Mouse (Mus musculus) embryonic facial prominence, embryonic 10.5 days (tissue): ENCODE results near the gene Tmem212. TPM values are rescaled to one million over a fixed set of nuclear protein-coding genes. Genes with fewer than 3 reads are reported as not detected.
"Not testable (repeated sequence)": the region's sequence is repeated elsewhere in the genome, so short reads cannot be mapped to it uniquely, and the experiment has no call there.

Experiments used
- DNase-seq: peaks from one replicate; pipeline ENCODE4 v3.0.0-alpha.2; 2017; ENCODE audit warnings: low spot score
- H3K27ac ChIP-seq: fragments of 300-500 bp; sonication (generic); replicated peaks from 2 replicates; pipeline ENCODE4 v1.5.1; 2016; ENCODE audit warnings: mild to moderate bottlenecking
- H3K27me3 ChIP-seq: fragments of 300-500 bp; sonication (generic); replicated peaks from 2 replicates; pipeline ENCODE4 v1.6.1; 2016; ENCODE audit warnings: low read depth, mild to moderate bottlenecking; ENCODE audit not compliant: poor library complexity, severe bottlenecking
- H3K36me3 ChIP-seq: fragments of 300-500 bp; sonication (generic); replicated peaks from 2 replicates; pipeline ENCODE4 v1.6.1; 2016; ENCODE audit warnings: mild to moderate bottlenecking, moderate library complexity
- H3K4me1 ChIP-seq: fragments of 300-500 bp; sonication (generic); 2 replicates; pipeline ENCODE4 v1.6.1; 2016
- H3K4me3 ChIP-seq: fragments of 300-500 bp; sonication (generic); 2 replicates; pipeline ENCODE4 v1.5.1; 2016; ENCODE audit warnings: mild to moderate bottlenecking, moderate library complexity
- H3K9me3 ChIP-seq: fragments of 300-500 bp; sonication (generic); 2 replicates; pipeline ENCODE4 v1.6.1; 2016; ENCODE audit warnings: mild to moderate bottlenecking
- whole genome bisulfite sequencing: fragments of 180-500 bp; shearing (Covaris S2); methylation state at CpG from one replicate; pipeline ENCODE4 v1.1.7; 2016; 5-methylcytosine and 5-hydroxymethylcytosine counted together
- polyA plus RNA-seq: library from polyadenylated mRNA; unstranded; fragments of >200 nt; fragmentation: Nextera tagmentation; extraction: Ambion mirVana; gene quantifications from 2 replicates; pipeline ENCODE4 v1.2.1, GENCODE M21; 2016

Gene Tmem212
- not detected in 2 replicates for polyA plus RNA-seq

GRCm38 (mm10) chr3:27896318-27896892, at the start of gene Tmem212:
Gene Tmem212 (minus strand): TSS chr3:27896368.
- Histone ChIP-seq H3K9me3 (no peaks in the 10 kb centered on the region), H3K27ac (0 out of 2 replicates have a peak within 1 kb of the TSS, but pooled peaks have one; percentile 61), H3K36me3 (no peaks in the 10 kb centered on the region), H3K4me3 (no peak within 1 kb of the TSS), H3K4me1 (peaks cover 19% of the 10 kb centered on the region), H3K27me3 (no peaks in the 10 kb centered on the region)
- 56% methylated on average over 8 of the region's 8 CpGs for WGBS
- no peak for DNase-seq

- H3K9me3 ChIP-seq, H3K4me3 ChIP-seq, H3K36me3 ChIP-seq, H3K27me3 ChIP-seq, DNase-seq, H3K27ac ChIP-seq: not testable (repeated sequence)
- H3K4me1 ChIP-seq = peaks cover 12% of the 10 kb centered on the region
- 79% methylated on average over 2 of the region's 2 CpGs for WGBS
These were observed 49.2 kb upstream of the Tmem212 start for GRCm38 (mm10) chr3:27945397-27945796.

- Histone ChIP-seq H3K36me3 (no peaks in the 10 kb centered on the region), H3K4me3 (no peak overlapping the region), H3K27me3 (peaks cover 12% of the 10 kb centered on the region), H3K27ac (no peak overlapping the region), H3K9me3 (no peaks in the 10 kb centered on the region), H3K4me1 (peaks cover 16% of the 10 kb centered on the region)
- 88% methylated on average over 7 of the region's 7 CpGs for WGBS
- no peak for DNase-seq
These were observed 46.8 kb upstream of the Tmem212 start for GRCm38 (mm10) chr3:27942991-27943390.

- no peak overlapping the region for H3K27ac ChIP-seq
- H3K36me3 ChIP-seq = no peaks in the 10 kb centered on the region
- WGBS = 81% methylated on average over 3 of the region's 3 CpGs
- no peaks in the 10 kb centered on the region for H3K9me3 ChIP-seq
- peaks cover 21% of the 10 kb centered on the region for H3K4me1 ChIP-seq
- no peak for DNase-seq
- H3K27me3 ChIP-seq = peaks cover 26% of the 10 kb centered on the region
- no peak overlapping the region for H3K4me3 ChIP-seq
These were observed 45.5 kb upstream of the Tmem212 start for GRCm38 (mm10) chr3:27941634-27942033.

GRCm38 (mm10) chr3:27938381-27939323, 42.5 kb upstream of the Tmem212 start, which contains the start of gene Pld1:
Gene Pld1 (plus strand): TSS chr3:27938695.
- peak within 1 kb of the TSS; percentile 83 for H3K27ac ChIP-seq
- H3K4me3 ChIP-seq = peak within 1 kb of the TSS; percentile 79
- H3K36me3 ChIP-seq = no peaks in the 10 kb centered on the region
- no peaks in the 10 kb centered on the region for H3K9me3 ChIP-seq
- peaks cover 29% of the 10 kb centered on the region for H3K27me3 ChIP-seq
- peak; percentile 70 for DNase-seq
- WGBS = under 1% methylated on average over 68 of the region's 68 CpGs
- peaks cover 21% of the 10 kb centered on the region for H3K4me1 ChIP-seq

- no peaks in the 10 kb centered on the region for H3K36me3 ChIP-seq
- WGBS = 76% methylated on average over 13 of the region's 13 CpGs
- H3K9me3 ChIP-seq = no peaks in the 10 kb centered on the region
- peaks cover 21% of the 10 kb centered on the region for H3K4me1 ChIP-seq
- DNase-seq = no peak
- peak overlapping the region; percentile 79 for H3K4me3 ChIP-seq
- no peak overlapping the region for H3K27ac ChIP-seq
- H3K27me3 ChIP-seq = peaks cover 29% of the 10 kb centered on the region
These were observed 41.3 kb upstream of the Tmem212 start for GRCm38 (mm10) chr3:27937144-27938110.

- Histone ChIP-seq H3K4me1 (peaks cover 21% of the 10 kb centered on the region), H3K9me3 (no peaks in the 10 kb centered on the region), H3K4me3 (no peak overlapping the region), H3K36me3 (no peaks in the 10 kb centered on the region), H3K27ac (no peak overlapping the region), H3K27me3 (peaks cover 29% of the 10 kb centered on the region)
- no peak for DNase-seq
- WGBS = 78% methylated on average over 5 of the region's 5 CpGs
These were observed 40.6 kb upstream of the Tmem212 start for GRCm38 (mm10) chr3:27936731-27937130.

- Histone ChIP-seq H3K4me1 (peaks cover 21% of the 10 kb centered on the region), H3K9me3 (no peaks in the 10 kb centered on the region), H3K27ac (no peak overlapping the region), H3K36me3 (no peaks in the 10 kb centered on the region), H3K27me3 (peaks cover 29% of the 10 kb centered on the region), H3K4me3 (no peak overlapping the region)
- WGBS = 70% methylated on average over 3 of the region's 3 CpGs
- no peak for DNase-seq
These were observed 39.5 kb upstream of the Tmem212 start for GRCm38 (mm10) chr3:27935644-27936043.

- H3K27me3 ChIP-seq = peaks cover 10% of the 10 kb centered on the region; the same call in 1 of the 2 replicates
- H3K27ac ChIP-seq = no peak overlapping the region
- DNase-seq = no peak
- peaks cover 2% of the 10 kb centered on the region; the same call in 1 of the 2 replicates for H3K4me1 ChIP-seq
- H3K9me3 ChIP-seq = no peaks in the 10 kb centered on the region
- H3K4me3 ChIP-seq = no peak overlapping the region
- 90% methylated on average over 5 of the region's 5 CpGs for WGBS
- H3K36me3 ChIP-seq = no peaks in the 10 kb centered on the region
These were observed 36.2 kb upstream of the Tmem212 start for GRCm38 (mm10) chr3:27932391-27932790.

GRCm38 (mm10) chr3:27929219-27929618, 33.1 kb upstream of the Tmem212 start:
- no peak for DNase-seq
- Histone ChIP-seq H3K27ac (no peak overlapping the region), H3K9me3 (no peaks in the 10 kb centered on the region), H3K4me1 (no peaks in the 10 kb centered on the region), H3K4me3 (no peak overlapping the region), H3K36me3 (no peaks in the 10 kb centered on the region), H3K27me3 (no peaks in the 10 kb centered on the region)
- 85% methylated on average over 4 of the region's 4 CpGs for WGBS

- Histone ChIP-seq H3K36me3 (no peaks in the 10 kb centered on the region), H3K4me1 (no peaks in the 10 kb centered on the region), H3K27me3 (no peaks in the 10 kb centered on the region), H3K9me3 (peaks cover 12% of the 10 kb centered on the region; the same call in 1 of the 2 replicates), H3K27ac (no peak overlapping the region), H3K4me3 (no peak overlapping the region)
- WGBS = 86% methylated on average over 3 of the region's 3 CpGs
- DNase-seq = no peak
These were observed 27.9 kb upstream of the Tmem212 start for GRCm38 (mm10) chr3:27924037-27924436.
